Mouse (Mus musculus) retina, postnatal 1 day (tissue): ENCODE data around the gene Vat1l.
A peak's percentile ranks its signal among the peaks of the same experiment; 100 is the strongest.

Source experiments
- DNase-seq: peaks from one replicate; pipeline ENCODE4 v3.0.0-alpha.2; 2012

Vat1l gene

GRCm38 (mm10) chr8:114205221-114205901 is at the start of gene Vat1l:
Gene Vat1l (plus strand): TSS chr8:114205612.
- DNase-seq = peak; percentile 81

DNA sequence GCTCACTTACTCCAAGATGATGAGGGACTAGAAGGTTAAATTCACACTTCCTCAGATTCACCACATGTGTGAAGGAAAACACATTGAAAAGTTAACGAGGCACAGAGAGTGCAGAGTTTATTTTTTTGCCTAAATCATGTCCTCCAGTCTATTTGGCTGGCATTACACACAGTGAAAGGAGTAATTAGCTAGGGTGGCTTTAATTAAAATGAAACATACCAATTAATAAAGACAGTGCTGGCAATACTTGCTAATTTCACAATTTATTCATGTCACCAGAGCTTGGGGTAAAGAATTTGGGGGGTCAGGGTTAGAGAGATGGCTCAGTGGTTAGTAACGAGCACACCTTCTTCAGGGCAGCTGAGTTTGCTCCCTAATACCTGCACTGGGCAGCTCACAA is 46.8 kb upstream of the Vat1l start:
- DNase-seq = no peak

DNA sequence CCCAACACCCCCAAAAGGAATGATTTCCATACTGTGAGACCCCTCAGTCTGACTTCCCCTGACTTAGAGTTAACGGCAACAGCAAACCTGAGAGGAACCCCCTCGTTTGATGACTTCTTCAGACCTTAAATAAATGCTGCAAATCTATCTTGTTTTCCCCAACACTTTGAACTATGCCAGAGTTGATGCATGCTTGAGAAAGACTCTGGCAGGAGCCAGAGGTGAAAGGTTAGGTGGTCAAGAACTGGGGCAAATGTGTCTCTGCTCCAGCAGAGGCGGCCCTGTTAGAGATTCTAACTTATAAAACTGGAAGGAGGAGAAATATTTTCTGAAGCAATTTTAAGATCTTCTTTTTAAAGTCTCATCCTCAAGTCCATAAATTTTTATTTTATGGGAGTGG is 45.7 kb upstream of the Vat1l start:
- DNase-seq = no peak

DNA sequence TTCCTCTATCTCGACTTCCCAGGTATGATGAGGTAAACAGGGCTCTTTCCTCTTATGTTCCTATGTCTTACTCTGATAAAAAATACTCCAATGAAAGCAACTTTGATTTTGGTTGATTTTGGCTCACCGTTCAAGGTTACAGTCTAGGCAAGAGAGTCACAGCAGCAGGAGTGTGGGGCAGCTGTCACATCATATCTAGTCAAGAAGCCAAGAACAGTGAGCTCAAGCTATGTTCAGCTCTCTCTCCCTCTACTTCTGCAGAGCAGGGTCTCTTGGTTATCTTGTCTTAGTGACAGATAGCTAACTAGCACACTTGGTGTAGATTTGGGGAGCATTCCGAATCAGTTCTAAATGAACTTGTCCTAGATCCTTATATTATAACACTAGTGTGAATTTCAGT is 41.5 kb upstream of the Vat1l start:
- peak; percentile 41 for DNase-seq

- DNase-seq = peak; percentile 34
These were observed 40.8 kb upstream of the Vat1l start for GRCm38 (mm10) chr8:114164444-114165096.

DNA sequence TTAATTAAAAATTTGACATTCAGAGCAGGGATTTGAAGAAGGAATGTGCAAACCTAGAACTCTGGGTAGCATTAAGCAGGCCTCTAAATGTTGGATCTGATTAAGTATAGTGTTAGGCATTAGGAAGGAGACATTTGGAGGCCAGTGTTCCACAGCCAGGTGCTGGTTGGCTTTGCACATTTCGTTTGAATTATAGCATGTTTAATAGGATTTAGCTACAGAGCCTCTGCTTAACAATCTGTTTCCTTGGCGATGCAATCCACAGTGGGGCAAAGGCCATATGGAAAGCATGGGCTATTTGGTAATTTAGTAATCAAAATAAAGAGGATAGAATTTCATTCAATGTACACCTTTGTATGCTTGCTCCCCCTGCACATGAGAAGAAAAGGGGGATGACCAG is 39.7 kb upstream of the Vat1l start:
- DNase-seq = peak; percentile 20

DNA sequence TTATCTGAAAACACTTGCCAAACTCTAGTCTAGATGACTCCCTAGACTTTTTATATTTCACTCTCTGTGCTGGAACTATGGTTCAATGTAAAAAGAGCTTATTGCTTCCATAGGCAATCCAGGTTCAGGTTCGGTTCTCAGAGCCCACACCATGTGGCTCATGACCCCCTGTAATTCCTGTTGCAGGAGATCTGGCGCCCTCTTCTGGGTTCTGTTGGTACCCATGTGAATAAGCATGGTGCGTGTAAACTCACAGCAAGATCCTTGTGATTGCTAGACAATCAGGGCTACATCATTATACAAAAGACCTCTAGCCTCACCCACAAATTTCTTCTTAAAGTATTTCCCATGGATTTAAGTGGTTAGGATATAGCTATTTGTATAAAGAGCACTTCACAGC is 28.7 kb upstream of the Vat1l start:
- no peak for DNase-seq

DNA sequence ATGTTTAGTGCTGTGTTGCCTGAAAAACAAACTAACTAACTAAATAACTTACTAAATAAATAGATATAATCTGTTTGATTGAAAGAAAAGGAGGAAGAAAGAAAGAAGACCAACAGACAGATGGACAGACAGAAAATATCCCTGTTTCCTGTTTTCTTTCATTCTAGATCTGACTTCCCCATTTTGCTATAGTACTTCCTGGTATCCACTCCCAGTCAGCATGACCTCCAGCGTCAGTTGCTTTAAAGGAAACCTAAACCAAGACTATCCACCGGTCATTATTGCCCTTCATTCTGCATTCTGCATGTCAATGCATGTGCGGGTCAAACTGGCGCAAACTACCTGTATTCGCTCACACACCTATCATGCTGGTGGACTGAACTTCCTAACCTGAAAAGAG is 12.1 kb upstream of the Vat1l start:
- no peak for DNase-seq

GRCm38 (mm10) chr8:114198990-114199389 is 6.4 kb upstream of the Vat1l start:
- DNase-seq = no peak

DNA sequence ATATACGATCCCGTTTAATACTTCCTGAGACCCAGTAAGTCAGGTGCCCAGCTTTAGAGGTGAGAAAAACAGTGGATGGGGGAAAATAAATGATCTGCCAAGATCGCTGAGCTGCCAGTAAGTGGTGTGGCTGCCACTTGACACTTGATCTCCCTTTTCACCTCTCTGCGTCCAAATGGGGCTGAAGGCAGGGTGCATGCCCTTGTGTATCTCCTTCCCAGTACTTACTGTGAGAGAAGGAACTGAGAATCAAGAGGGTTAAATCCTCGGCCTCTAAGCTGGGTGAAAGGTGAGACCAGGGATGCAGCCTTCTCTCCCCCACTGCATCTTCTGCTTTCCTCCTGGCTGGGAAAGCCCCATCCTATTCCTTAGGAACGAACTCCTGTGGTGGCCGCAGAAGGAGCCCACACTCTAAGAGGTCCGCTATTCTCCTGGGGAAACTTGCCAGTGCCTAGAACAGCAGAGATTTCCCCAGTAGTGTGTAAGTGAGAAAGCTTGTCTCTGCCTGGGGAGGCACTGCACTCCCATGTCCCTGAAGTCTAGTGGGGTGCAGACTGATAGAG is 1.1 kb downstream of the Vat1l start:
- peak; percentile 14 for DNase-seq

GRCm38 (mm10) chr8:114207026-114207425 is 1.6 kb downstream of the Vat1l start:
- DNase-seq = no peak

DNA sequence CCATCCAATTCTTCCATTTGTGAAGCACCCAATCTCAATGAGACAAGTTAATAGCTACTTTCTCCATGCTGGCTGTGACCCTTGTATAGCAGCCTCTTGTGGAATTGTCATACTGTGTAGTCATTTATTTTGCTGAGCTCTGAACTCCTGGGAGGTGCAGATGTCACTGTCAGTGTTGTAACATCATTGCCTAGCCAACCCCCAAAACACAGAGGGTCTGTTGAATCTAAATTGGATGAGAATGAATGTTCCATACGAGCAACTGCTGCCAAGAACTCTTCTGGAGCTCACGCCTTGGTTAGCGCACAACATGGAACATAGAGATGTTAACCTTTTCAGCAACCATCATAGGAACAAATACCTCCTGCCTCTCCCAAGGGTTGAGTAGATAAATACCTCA is 15.4 kb downstream of the Vat1l start:
- DNase-seq = no peak

GRCm38 (mm10) chr8:114222001-114222400 is 16.6 kb downstream of the Vat1l start:
- no peak for DNase-seq

DNA sequence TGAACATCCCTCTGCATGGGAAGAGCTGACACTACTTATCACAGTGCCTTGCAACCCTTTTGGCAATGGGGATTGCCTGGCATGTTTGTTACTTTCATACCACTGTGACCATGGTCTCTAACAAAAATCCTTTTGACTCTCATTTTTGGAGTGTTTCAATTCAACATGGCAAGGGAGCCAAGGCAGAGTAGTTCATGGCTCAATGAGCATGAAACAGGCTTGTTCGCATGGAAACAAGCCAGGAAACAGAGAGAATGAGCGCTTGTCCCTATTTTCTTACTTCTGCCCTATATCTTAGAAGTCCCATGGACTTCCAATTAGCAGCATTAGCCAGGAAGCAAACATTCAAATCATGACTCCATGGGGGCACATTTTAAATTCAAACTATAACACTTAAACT is 18.6 kb downstream of the Vat1l start:
- DNase-seq = no peak

DNA sequence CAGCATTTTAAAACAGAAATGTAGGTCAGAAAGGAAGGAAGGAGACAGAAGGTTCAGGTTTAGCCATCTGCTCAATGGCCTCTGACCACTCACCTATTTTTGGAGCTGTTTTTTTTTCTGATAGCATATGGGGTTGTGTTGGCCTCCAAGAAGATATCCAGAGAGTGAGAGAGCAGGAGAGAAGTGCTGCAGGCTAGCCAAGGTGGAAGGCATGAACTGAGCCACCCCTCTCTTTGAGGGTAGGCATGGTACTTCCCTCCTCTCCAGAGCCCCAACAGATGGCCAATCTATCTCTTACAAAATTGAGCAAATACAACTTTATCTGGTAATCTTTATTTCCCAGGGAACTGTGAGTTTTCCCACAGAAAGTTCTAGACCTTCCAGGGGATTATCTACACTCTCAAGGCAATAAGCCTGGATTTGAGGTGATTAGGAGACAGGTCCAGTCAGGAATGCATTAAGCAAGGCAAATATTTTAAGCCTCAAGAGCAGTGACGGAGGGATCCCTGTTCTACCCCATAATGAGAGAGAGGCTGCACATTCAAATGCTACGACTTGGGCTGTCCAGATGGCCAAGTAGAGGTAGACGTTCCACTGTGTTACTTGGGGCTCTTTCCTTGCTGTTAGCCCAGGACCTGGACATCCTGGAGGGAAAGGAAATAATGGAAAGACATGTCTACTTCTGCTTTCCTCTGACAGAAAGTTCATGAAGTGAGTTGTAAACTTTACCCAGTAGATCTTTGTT is 46.1 kb downstream of the Vat1l start:
- DNase-seq = peak; percentile 15

DNA sequence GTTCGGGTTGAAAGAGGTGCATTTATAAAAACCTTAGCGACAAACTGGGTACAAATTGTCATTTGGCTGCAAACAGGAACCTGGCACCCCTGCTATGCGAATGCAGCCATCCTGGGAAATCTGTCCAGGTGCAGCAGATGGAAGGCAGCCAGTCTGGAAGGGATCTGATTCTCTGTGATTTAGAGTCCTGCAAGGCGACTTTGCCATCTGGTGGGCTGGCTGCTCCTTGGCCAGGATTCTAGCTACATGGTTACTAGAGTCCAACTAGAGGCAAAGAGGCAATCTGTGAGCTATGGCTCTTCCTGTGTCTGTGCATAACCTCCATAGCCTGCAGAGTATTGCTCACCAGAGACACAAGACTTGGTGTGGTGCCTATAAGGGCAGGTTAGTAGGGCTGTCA is 53.3 kb downstream of the Vat1l start:
- DNase-seq = no peak

DNA sequence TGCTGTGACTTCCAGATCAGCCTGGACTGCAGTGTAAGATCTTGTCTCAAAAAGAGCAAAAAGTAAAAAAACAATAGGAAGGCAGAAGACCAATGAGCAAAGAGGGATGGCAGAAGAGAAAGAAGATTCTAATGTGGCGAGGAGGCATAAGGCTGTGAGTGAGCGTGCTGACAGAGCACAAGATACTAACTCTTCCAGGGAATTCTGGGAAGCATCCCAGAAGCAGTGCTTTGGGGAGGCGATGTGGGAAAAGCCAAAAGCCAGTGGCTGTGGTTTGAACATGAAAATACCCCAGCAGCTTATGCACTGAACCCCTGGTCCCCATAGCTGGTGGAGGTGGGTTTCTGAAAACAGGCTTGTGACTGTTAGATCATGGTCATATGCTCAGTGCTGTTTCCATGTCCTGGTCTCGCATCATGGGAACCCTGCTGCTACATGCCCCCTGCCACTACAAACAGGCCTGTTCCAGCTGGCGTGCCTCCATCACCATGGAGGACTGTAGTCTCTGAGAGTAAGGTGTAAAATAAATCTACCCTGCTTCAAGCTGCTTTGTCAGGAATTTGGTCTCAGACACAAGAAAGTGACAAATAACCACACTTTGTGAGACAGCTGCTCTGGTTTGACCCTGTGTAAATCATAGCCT is 54.4 kb downstream of the Vat1l start:
- DNase-seq = no peak

GRCm38 (mm10) chr8:114262331-114262730 is 56.9 kb downstream of the Vat1l start:
- peak; percentile 60 for DNase-seq

- no peak for DNase-seq
These were observed 69.1 kb downstream of the Vat1l start for GRCm38 (mm10) chr8:114274558-114274957.

DNA sequence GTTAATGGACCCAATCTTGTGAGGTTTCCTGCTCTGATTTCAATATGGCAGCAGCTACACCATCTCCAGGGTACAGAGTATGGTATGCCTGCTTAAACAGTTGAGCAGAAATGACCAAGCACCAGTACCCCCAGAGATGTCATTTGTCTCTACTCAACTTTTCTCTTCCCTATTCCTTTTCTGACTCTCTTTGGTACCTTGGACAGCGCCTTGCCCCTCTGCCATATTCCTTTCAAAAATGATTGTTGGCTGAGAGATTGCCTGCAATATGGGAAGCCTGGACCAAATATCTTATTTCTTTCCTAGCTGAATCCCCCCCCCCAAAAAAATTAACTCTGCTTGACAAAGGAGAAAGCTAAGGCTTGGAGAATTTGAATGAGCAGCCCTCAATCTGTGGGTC is 75.7 kb downstream of the Vat1l start:
- no peak for DNase-seq

DNA sequence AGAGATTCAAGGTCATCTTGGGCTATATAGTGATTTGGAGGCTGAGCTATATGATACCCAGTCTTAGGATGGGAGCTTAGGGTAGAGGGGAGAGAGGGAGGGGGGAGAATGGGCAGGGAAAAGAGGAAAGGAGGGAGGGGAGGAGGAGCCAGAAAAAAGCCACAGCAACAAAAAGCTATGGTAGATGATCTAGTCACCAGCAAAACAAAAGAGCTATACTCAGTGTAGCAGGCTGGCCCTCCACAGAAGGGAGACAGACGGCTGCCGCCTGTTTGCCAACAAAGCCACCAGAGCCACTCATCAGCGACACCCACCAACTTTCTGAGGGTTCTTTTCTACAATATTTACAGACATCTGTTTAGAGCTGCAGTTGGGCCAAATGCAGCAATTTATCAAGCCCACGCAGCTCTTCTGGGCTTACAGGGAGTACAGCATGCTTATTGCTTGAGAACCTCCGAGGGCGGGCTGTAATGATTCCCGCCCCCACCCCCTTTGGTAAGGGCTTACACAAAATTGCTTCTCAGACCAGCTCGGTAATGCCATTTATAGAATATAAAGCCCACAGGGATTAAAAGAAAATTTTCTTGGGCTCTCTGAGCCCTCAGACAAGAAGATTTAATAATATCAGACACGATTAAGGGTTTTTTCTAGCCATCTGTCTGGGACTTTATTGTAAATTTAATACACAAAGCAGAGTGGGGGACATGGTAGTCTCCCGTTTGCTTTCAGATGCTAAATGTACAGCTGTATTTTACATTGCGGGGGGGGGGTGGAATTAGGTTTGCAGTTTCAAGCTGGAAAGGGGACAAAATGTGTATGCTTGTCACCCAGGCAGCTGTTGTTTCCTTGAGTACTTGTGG is 89.7 kb downstream of the Vat1l start:
- peak; percentile 82 for DNase-seq

GRCm38 (mm10) chr8:114295749-114296067 is 90.3 kb downstream of the Vat1l start:
- no peak for DNase-seq
